Mouse (Mus musculus) ES-E14 (cell line): ENCODE results near the gene Ralb. TPM values are rescaled to one million over a fixed set of nuclear protein-coding genes. Genes with fewer than 3 reads are reported as not detected.

Experiments used
- DNase-seq: peaks from one replicate; pipeline ENCODE4 v3.0.0-alpha.2; 2013; ENCODE audit warnings: low read depth, low spot score
- H3K27ac ChIP-seq: 2 replicates; pipeline ENCODE4 v1.5.1; 2012; ENCODE audit warnings: low read depth, mild to moderate bottlenecking, low read length, moderate library complexity, mixed read lengths; ENCODE audit not compliant: poor library complexity, insufficient read depth, severe bottlenecking
- H3K36me3 ChIP-seq: 2 replicates; pipeline ENCODE4 v1.6.1; 2012; ENCODE audit warnings: mild to moderate bottlenecking, low read length, moderate library complexity, mixed read lengths; ENCODE audit not compliant: control insufficient read depth, poor library complexity, insufficient read depth, severe bottlenecking
- H3K4me1 ChIP-seq, 2 experiments: fragments of 150-350 bp in 1 of 2; sonication (generic) in 1 of 2; 2 replicates each; pipeline ENCODE4 v1.6.1; 2012; ENCODE audit warnings: low read length in 2 of 2, mild to moderate bottlenecking in 1 of 2, mixed read lengths in 1 of 2; ENCODE audit not compliant: control insufficient read depth in 2 of 2, insufficient read depth in 2 of 2, poor library complexity in 1 of 2
- H3K4me3 ChIP-seq, 2 experiments: fragments of 150-350 bp in 1 of 2; sonication (generic) in 1 of 2; 2 replicates each; pipeline ENCODE4 v1.5.1; 2012; ENCODE audit warnings: low read length in 2 of 2, low read depth in 1 of 2, mild to moderate bottlenecking in 1 of 2, mixed read lengths in 1 of 2; ENCODE audit not compliant: insufficient read depth in 1 of 2, poor library complexity in 1 of 2, severe bottlenecking in 1 of 2
- H3K9ac ChIP-seq: 2 replicates; pipeline ENCODE4 v1.6.1; 2012; ENCODE audit warnings: low read depth, mild to moderate bottlenecking, low read length, mixed read lengths; ENCODE audit not compliant: poor library complexity, insufficient read depth, severe bottlenecking
- H3K9me3 ChIP-seq: fragments of 150-350 bp; sonication (generic); 2 replicates; pipeline ENCODE4 v1.6.1; 2012; ENCODE audit warnings: low read depth, mild to moderate bottlenecking, low read length; ENCODE audit not compliant: control insufficient read depth, insufficient read depth
- CHD2 ChIP-seq: IDR thresholded peaks from 2 replicates; pipeline ENCODE4 v1.6.1; 2014; ENCODE audit warnings: mild to moderate bottlenecking, low read depth, low read length, inconsistent platforms
- HCFC1 ChIP-seq: IDR thresholded peaks from 2 replicates; pipeline ENCODE4 v1.6.1; 2012; ENCODE audit warnings: low read length, inconsistent platforms, borderline replicate concordance; ENCODE audit not compliant: insufficient read depth
- MAFK ChIP-seq: IDR thresholded peaks from 2 replicates; pipeline ENCODE4 v1.6.1; 2014; ENCODE audit warnings: mild to moderate bottlenecking, low read depth, low read length, inconsistent platforms; ENCODE audit not compliant: insufficient read depth
- ZC3H11A ChIP-seq: IDR thresholded peaks from 2 replicates; pipeline ENCODE4 v1.6.1; 2012; ENCODE audit warnings: low read depth, mild to moderate bottlenecking, inconsistent platforms, low read length, borderline replicate concordance
- ZNF384 ChIP-seq: IDR thresholded peaks from 2 replicates; pipeline ENCODE4 v1.6.1; 2012; ENCODE audit warnings: low read depth, low read length, inconsistent platforms
- in situ Hi-C, 2 experiments: fragments of 600-800 bp; cut with MboI; formaldehyde crosslinking; loops; one replicate each; pipeline ENCODE4 v1.15.1; 2025; ENCODE audit warnings: low sequenced_read_pairs in 2 of 2, inconsistent platforms in 1 of 2; ENCODE audit not compliant: unreplicated experiment in 2 of 2
- total RNA-seq: library from RNA; depleted of rRNA; stranded (reverse); fragments of 300-350 nt; gene quantifications from 2 replicates; pipeline ENCODE4 v1.2.3, GENCODE M21; 2012

Gene Ralb
- total RNA-seq, 1 experiment = 30.8 TPM

DNA sequence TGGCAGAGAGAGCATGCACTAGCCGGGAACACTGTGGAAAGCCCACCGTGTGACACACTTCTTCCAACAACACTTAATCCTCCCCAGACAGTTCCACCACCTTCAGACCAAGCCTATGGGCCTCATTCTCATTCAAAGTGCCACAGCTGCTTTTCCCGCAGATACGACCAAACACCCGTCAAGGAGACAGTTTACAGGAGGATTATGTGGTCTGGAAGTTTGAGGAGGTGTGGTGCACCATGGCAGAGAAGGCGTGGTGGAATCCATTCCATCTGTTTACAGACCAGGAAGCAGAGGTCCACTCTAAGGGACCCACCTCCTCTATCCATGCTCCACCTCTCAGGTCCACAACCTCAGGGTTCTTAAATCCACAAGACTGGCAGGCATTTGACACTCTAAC is 14.7 kb upstream of the Ralb start:
- Histone ChIP-seq H3K9me3 (no peaks in the 10 kb centered on the region), H3K4me3 (no peak overlapping the region), H3K36me3 (no peaks in the 10 kb centered on the region), H3K9ac (no peak overlapping the region), H3K4me1 (peaks cover 0 to 2% of the 10 kb centered on the region in 2 experiments; a peak in 2 of 4 replicates), H3K27ac (no peak overlapping the region)
- in situ Hi-C loops = no loop called here
- no peak for TF ChIP-seq MAFK
- TF ChIP-seq ZC3H11A = no peak
- TF ChIP-seq HCFC1 = no peak
- DNase-seq = no peak

- Histone ChIP-seq H3K36me3 (no peaks in the 10 kb centered on the region), H3K4me1 (peaks cover 0 to 2% of the 10 kb centered on the region in 2 experiments; a peak in 2 of 4 replicates), H3K27ac (no peak overlapping the region), H3K9ac (no peak overlapping the region), H3K9me3 (no peaks in the 10 kb centered on the region), H3K4me3 (no peak overlapping the region)
- DNase-seq = no peak
- TF ChIP-seq MAFK = no peak
- no peak for TF ChIP-seq ZNF384
- no peak for TF ChIP-seq ZC3H11A
- no peak for TF ChIP-seq HCFC1
- in situ Hi-C loops = no loop called here
These were observed 14.2 kb upstream of the Ralb start for GRCm38 (mm10) chr1:119518786-119519185.

DNA sequence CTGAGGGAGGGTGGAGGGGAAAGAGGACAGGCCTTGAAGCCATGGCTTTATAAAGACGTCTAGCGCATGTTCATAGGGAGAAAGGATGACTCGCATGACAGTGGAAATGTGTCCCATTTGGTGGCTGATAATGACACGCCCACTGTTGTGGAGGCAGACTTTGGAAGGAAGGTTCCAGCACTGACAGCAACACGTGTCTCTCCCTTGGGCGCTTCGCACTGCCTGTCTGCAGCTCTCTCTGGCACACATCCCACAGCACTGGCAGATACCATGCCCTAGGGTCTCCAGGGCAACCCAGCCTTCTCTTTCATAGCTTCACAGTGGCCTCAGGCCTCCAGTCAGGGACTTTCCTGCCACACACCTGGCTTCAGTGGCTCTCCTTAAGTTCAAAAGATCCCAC is 13.5 kb upstream of the Ralb start:
- TF ChIP-seq HCFC1 (no peak), ZC3H11A (no peak), MAFK (no peak), CHD2 (no peak), ZNF384 (no peak)
- in situ Hi-C loops = no loop called here
- H3K9me3 ChIP-seq = no peaks in the 10 kb centered on the region
- H3K9ac ChIP-seq = no peak overlapping the region
- H3K4me1 ChIP-seq = no peaks in the 10 kb centered on the region
- no peak for DNase-seq
- no peak overlapping the region for H3K27ac ChIP-seq
- H3K36me3 ChIP-seq = no peaks in the 10 kb centered on the region
- no peak overlapping the region for H3K4me3 ChIP-seq

GRCm38 (mm10) chr1:119510857-119511256 is 6.3 kb upstream of the Ralb start:
- no peak overlapping the region for H3K4me3 ChIP-seq
- peaks cover 0 to 7% of the 10 kb centered on the region in 2 experiments; a peak in 2 of 4 replicates for H3K4me1 ChIP-seq
- no peaks in the 10 kb centered on the region for H3K36me3 ChIP-seq
- DNase-seq = no peak
- TF ChIP-seq CHD2 (no peak), MAFK (no peak), ZC3H11A (no peak), HCFC1 (no peak), ZNF384 (no peak)
- in situ Hi-C loops = no loop called here
- peak overlapping the region; percentile 33; the same call in 1 of the 2 replicates for H3K9ac ChIP-seq
- H3K27ac ChIP-seq = no peak overlapping the region
- no peaks in the 10 kb centered on the region for H3K9me3 ChIP-seq

DNA sequence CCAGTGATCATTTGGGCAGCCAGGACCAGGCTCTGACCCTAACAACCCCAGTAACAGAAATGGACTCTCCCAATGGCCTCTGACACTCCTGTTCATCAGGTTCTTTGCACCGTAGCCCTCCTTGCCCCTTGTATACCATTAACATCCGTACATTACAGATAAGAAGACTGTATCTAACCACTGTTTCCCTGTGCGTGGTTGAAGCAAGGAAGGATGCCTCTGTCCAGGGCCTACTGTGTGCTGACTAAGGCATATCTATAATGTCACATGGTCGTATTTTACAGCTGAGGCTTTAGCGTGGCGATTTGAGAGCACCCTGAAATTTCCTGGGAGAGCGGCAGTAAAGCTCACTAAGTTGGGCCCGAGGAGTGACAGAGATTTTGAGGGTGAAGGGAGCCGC is 5.8 kb upstream of the Ralb start:
- Histone ChIP-seq H3K4me3 (no peak overlapping the region), H3K36me3 (no peaks in the 10 kb centered on the region), H3K4me1 (peaks cover 0 to 7% of the 10 kb centered on the region in 2 experiments; a peak in 3 of 4 replicates), H3K27ac (no peak overlapping the region), H3K9ac (no peak overlapping the region), H3K9me3 (no peaks in the 10 kb centered on the region)
- no peak for DNase-seq
- TF ChIP-seq MAFK = 0 out of 2 replicates have a peak, but pooled peaks have one; percentile 19
- TF ChIP-seq CHD2 = no peak
- in situ Hi-C loops = no loop called here
